Mouse (Mus musculus) heart, embryonic 13.5 days (tissue): ENCODE measurements around the gene Crybg2. TPM values are rescaled to one million over a fixed set of nuclear protein-coding genes. Genes with fewer than 3 reads are reported as not detected.

ENCODE experiments used
- ATAC-seq: fragments of 200-750 bp; cut with Nextera tagmentation; 2 replicates; pipeline ENCODE4 v1.8.0; 2017; ENCODE audit warnings: moderate TSS enrichment; ENCODE audit not compliant: insufficient number of reproducible peaks, low FRiP score, low TSS enrichment; ENCODE audit errors: extremely low read depth
- H3K27ac ChIP-seq: fragments of 300-500 bp; sonication (generic); replicated peaks from 2 replicates; pipeline ENCODE4 v1.5.1; 2015; ENCODE audit warnings: moderate library complexity, mild to moderate bottlenecking, inconsistent platforms
- H3K27me3 ChIP-seq: fragments of 300-500 bp; sonication (generic); replicated peaks from 2 replicates; pipeline ENCODE4 v1.6.1; 2015; ENCODE audit warnings: mild to moderate bottlenecking, inconsistent platforms
- H3K36me3 ChIP-seq: fragments of 300-500 bp; sonication (generic); 2 replicates; pipeline ENCODE4 v1.6.1; 2015; ENCODE audit warnings: mild to moderate bottlenecking, inconsistent platforms
- H3K4me1 ChIP-seq: fragments of 300-500 bp; sonication (generic); 2 replicates; pipeline ENCODE4 v1.6.1; 2015; ENCODE audit warnings: inconsistent platforms
- H3K4me2 ChIP-seq: fragments of 300-500 bp; sonication (generic); 2 replicates; pipeline ENCODE4 v1.6.1; 2015; ENCODE audit warnings: inconsistent platforms, mild to moderate bottlenecking, moderate library complexity
- H3K4me3 ChIP-seq: fragments of 300-500 bp; sonication (generic); 2 replicates; pipeline ENCODE4 v1.5.1; 2015; ENCODE audit warnings: moderate library complexity, mild to moderate bottlenecking, inconsistent platforms
- H3K9ac ChIP-seq: fragments of 300-500 bp; sonication (generic); 2 replicates; pipeline ENCODE4 v1.6.1; 2015; ENCODE audit warnings: inconsistent platforms, mild to moderate bottlenecking, moderate library complexity
- H3K9me3 ChIP-seq: fragments of 300-500 bp; sonication (generic); 2 replicates; pipeline ENCODE4 v1.6.1; 2016; ENCODE audit warnings: inconsistent platforms
- WGBS: fragments of 180-500 bp; shearing (Covaris S2); methylation state at CpG from one replicate; pipeline ENCODE4 v1.1.7; 2015; ENCODE audit warnings: mixed read lengths; 5-methylcytosine and 5-hydroxymethylcytosine counted together
- polyA plus RNA-seq: library from polyadenylated mRNA; unstranded; fragments of >200 nt; fragmentation: Nextera tagmentation; extraction: Ambion mirVana; gene quantifications from 2 replicates; pipeline ENCODE4 v1.2.1, GENCODE M21; 2015

The Crybg2 gene
- polyA plus RNA-seq, 1 experiment from 2014 or later = not detected

- H3K36me3 ChIP-seq = no peaks in the 10 kb centered on the region
- H3K9me3 ChIP-seq = no peaks in the 10 kb centered on the region
- H3K9ac ChIP-seq = no peak overlapping the region
- no peak overlapping the region for H3K27ac ChIP-seq
- 62% methylated on average over 6 of the region's 6 CpGs for WGBS
- H3K4me3 ChIP-seq = 0 out of 2 replicates have a peak overlapping the region, but pooled peaks have one; percentile 20
- no peak overlapping the region; the same call in 1 of the 2 replicates for H3K4me2 ChIP-seq
- no peak for ATAC-seq
- peaks cover 4% of the 10 kb centered on the region; the same call in 1 of the 2 replicates for H3K4me1 ChIP-seq
- peaks cover 64% of the 10 kb centered on the region for H3K27me3 ChIP-seq
Measured at GRCm38 (mm10) chr4:134058908-134059307, 1.7 kb upstream of the Crybg2 start.

- H3K4me2 ChIP-seq = no peak overlapping the region
- no peak overlapping the region for H3K4me3 ChIP-seq
- H3K9ac ChIP-seq = no peak overlapping the region
- 55% methylated on average over 18 of the region's 18 CpGs for WGBS
- no peaks in the 10 kb centered on the region for H3K9me3 ChIP-seq
- no peak for ATAC-seq
- peaks cover 72% of the 10 kb centered on the region for H3K27me3 ChIP-seq
- H3K4me1 ChIP-seq = peaks cover 8% of the 10 kb centered on the region; the same call in 1 of the 2 replicates
- H3K27ac ChIP-seq = no peak overlapping the region
- H3K36me3 ChIP-seq = no peaks in the 10 kb centered on the region
Measured at GRCm38 (mm10) chr4:134061166-134061830, 683 bp downstream of the Crybg2 start.

- H3K9me3 ChIP-seq = no peaks in the 10 kb centered on the region
- no peak overlapping the region for H3K9ac ChIP-seq
- H3K4me2 ChIP-seq = no peak overlapping the region
- no peaks in the 10 kb centered on the region for H3K36me3 ChIP-seq
- peaks cover 8% of the 10 kb centered on the region; the same call in 1 of the 2 replicates for H3K4me1 ChIP-seq
- 40% methylated on average over 8 of the region's 8 CpGs for WGBS
- no peak overlapping the region for H3K4me3 ChIP-seq
- peaks cover 79% of the 10 kb centered on the region for H3K27me3 ChIP-seq
- H3K27ac ChIP-seq = no peak overlapping the region
- ATAC-seq = no peak
Measured at GRCm38 (mm10) chr4:134061944-134062446, 1.4 kb downstream of the Crybg2 start.

GRCm38 (mm10) chr4:134062561-134062960, 1.9 kb downstream of the Crybg2 start:
- WGBS = 60% methylated on average over 8 of the region's 8 CpGs
- no peak for ATAC-seq
- Histone ChIP-seq H3K36me3 (no peaks in the 10 kb centered on the region), H3K27ac (no peak overlapping the region), H3K4me1 (peaks cover 8% of the 10 kb centered on the region; the same call in 1 of the 2 replicates), H3K9ac (no peak overlapping the region), H3K27me3 (peaks cover 85% of the 10 kb centered on the region), H3K4me3 (no peak overlapping the region), H3K4me2 (no peak overlapping the region), H3K9me3 (no peaks in the 10 kb centered on the region)

GRCm38 (mm10) chr4:134065431-134066004, 4.9 kb downstream of the Crybg2 start:
- Histone ChIP-seq H3K27me3 (peaks cover 63% of the 10 kb centered on the region), H3K4me1 (peaks cover 4% of the 10 kb centered on the region; the same call in 1 of the 2 replicates), H3K9ac (no peak overlapping the region), H3K4me2 (peak overlapping the region; percentile 13; the same call in 1 of the 2 replicates), H3K27ac (no peak overlapping the region), H3K9me3 (no peaks in the 10 kb centered on the region), H3K4me3 (0 out of 2 replicates have a peak overlapping the region, but pooled peaks have one; percentile 4), H3K36me3 (no peaks in the 10 kb centered on the region)
- ATAC-seq = no peak
- WGBS = 23% methylated on average over 23 of the region's 23 CpGs

GRCm38 (mm10) chr4:134067383-134067782, 6.8 kb downstream of the Crybg2 start:
- Histone ChIP-seq H3K4me3 (no peak overlapping the region), H3K9me3 (no peaks in the 10 kb centered on the region), H3K4me1 (peaks cover 4% of the 10 kb centered on the region; the same call in 1 of the 2 replicates), H3K27me3 (peaks cover 45% of the 10 kb centered on the region), H3K9ac (no peak overlapping the region), H3K36me3 (no peaks in the 10 kb centered on the region), H3K27ac (no peak overlapping the region), H3K4me2 (no peak overlapping the region)
- ATAC-seq = no peak
- 87% methylated on average over 8 of the region's 8 CpGs for WGBS

GRCm38 (mm10) chr4:134067833-134068544, 7.4 kb downstream of the Crybg2 start:
- H3K4me2 ChIP-seq = no peak overlapping the region
- no peak overlapping the region for H3K4me3 ChIP-seq
- peaks cover 4% of the 10 kb centered on the region; the same call in 1 of the 2 replicates for H3K4me1 ChIP-seq
- no peak overlapping the region for H3K9ac ChIP-seq
- no peaks in the 10 kb centered on the region for H3K36me3 ChIP-seq
- no peaks in the 10 kb centered on the region for H3K9me3 ChIP-seq
- H3K27me3 ChIP-seq = peaks cover 44% of the 10 kb centered on the region
- no peak overlapping the region for H3K27ac ChIP-seq
- ATAC-seq = no peak
- WGBS = 73% methylated on average over 7 of the region's 7 CpGs

- 82% methylated on average over 4 of the region's 4 CpGs for WGBS
- H3K9ac ChIP-seq = no peak overlapping the region
- no peaks in the 10 kb centered on the region for H3K36me3 ChIP-seq
- H3K4me1 ChIP-seq = peaks cover 4% of the 10 kb centered on the region; the same call in 1 of the 2 replicates
- H3K4me3 ChIP-seq = no peak overlapping the region
- ATAC-seq = no peak
- no peak overlapping the region for H3K4me2 ChIP-seq
- H3K9me3 ChIP-seq = no peaks in the 10 kb centered on the region
- peaks cover 40% of the 10 kb centered on the region for H3K27me3 ChIP-seq
- no peak overlapping the region for H3K27ac ChIP-seq
Measured at GRCm38 (mm10) chr4:134068793-134069580, 8.4 kb downstream of the Crybg2 start.

GRCm38 (mm10) chr4:134078694-134079093, 18.1 kb downstream of the Crybg2 start:
- Histone ChIP-seq H3K27me3 (peaks cover 36% of the 10 kb centered on the region), H3K4me1 (peaks cover 18% of the 10 kb centered on the region), H3K27ac (no peak overlapping the region), H3K9ac (0 out of 2 replicates have a peak overlapping the region, but pooled peaks have one; percentile 37), H3K36me3 (no peaks in the 10 kb centered on the region), H3K4me2 (no peak overlapping the region), H3K9me3 (no peaks in the 10 kb centered on the region), H3K4me3 (no peak overlapping the region)
- whole genome bisulfite sequencing = 19% methylated on average over 3 of the region's 3 CpGs
- ATAC-seq = no peak

GRCm38 (mm10) chr4:134080674-134081073, 20.1 kb downstream of the Crybg2 start:
- H3K4me3 ChIP-seq = no peak overlapping the region
- H3K4me1 ChIP-seq = peaks cover 18% of the 10 kb centered on the region
- no peak for ATAC-seq
- H3K27me3 ChIP-seq = peaks cover 34% of the 10 kb centered on the region
- H3K4me2 ChIP-seq = no peak overlapping the region
- H3K36me3 ChIP-seq = no peaks in the 10 kb centered on the region
- H3K27ac ChIP-seq = no peak overlapping the region
- H3K9me3 ChIP-seq = peaks cover 3% of the 10 kb centered on the region; the same call in 1 of the 2 replicates
- H3K9ac ChIP-seq = no peak overlapping the region
- 76% methylated on average over 4 of the region's 4 CpGs for WGBS
